ENCODE assay signal across 9 mouse cellular contexts in the genomic region with DNA sequence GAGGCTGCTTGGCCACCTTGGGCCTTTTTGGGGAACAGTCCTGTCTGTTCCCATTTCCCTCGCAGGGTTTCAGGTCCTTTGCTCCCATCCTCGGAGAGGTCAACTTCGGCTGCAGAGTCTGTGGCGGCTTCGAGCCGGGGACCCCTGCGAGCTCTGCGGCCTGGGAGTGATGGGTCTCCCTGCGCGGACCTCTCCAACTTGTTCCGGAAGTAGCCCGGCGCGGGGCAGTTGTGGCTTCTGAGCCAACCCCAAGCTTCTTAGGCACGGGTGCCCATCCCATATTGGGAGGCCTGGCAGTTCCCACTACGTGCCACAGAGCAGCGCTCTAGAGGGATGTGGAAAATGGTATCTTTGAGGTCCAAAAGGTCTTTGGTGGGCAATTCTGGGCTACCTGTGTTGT. TPM values are rescaled to one million over a fixed set of nuclear protein-coding genes. Genes with fewer than 3 reads are reported as not detected.
A peak's percentile ranks its signal among the peaks of the same experiment; 100 is the strongest.
DNase-seq lines count a peak whose midpoint lies in the region; ATAC-seq and TF ChIP-seq lines count a peak whose summit lies in the region.
"Not testable (repeated sequence)": the region's sequence is repeated elsewhere in the genome, so short reads cannot be mapped to it uniquely, and the experiment has no call there.
"Had no signal": no experiment of that assay in that cellular context is flagged by ENCODE, and none has a peak within 500 bp of the region (broad histone marks: within the 10 kb centered on the region; RNA-seq: fewer than 3 reads in every experiment).

No protein-coding gene starts in this region.

- H3K27me3 ChIP-seq in hindbrain, embryonic 10.5 days (ENCODE audit: insufficient read depth, poor library complexity, severe bottlenecking); kidney, embryonic 15.5 days; liver, embryonic 11.5 days (replicated peaks; ENCODE audit: control insufficient read depth, insufficient read depth, low read length); midbrain, embryonic 12.5 days; small intestine, adult 2 months (ENCODE audit: control insufficient read depth, insufficient read depth, low read length): not testable (repeated sequence)

- peak overlapping the region; percentile 68 for H3K4me2 ChIP-seq in kidney, embryonic 15.5 days
- H3K4me2 ChIP-seq in liver, embryonic 11.5 days = peak overlapping the region; percentile 62
- not testable (repeated sequence) for H3K4me2 ChIP-seq in midbrain, embryonic 12.5 days (replicated peaks)

- peak overlapping the region; percentile 56 for H3K4me3 ChIP-seq in gastrocnemius, adult 2 months
- peak overlapping the region; percentile 56 for H3K4me3 ChIP-seq in hindbrain, embryonic 10.5 days
- H3K4me3 ChIP-seq in kidney, embryonic 15.5 days (replicated peaks) = peak overlapping the region; percentile 57
- H3K4me3 ChIP-seq in liver, embryonic 11.5 days (ENCODE audit: low read depth, low read length) = peak overlapping the region; percentile 45
- H3K4me3 ChIP-seq in midbrain, embryonic 12.5 days = peak overlapping the region; percentile 21
- H3K4me3 ChIP-seq in small intestine, adult 2 months (ENCODE audit: low read depth, low read length) = peak overlapping the region; percentile 35

- H3K9ac ChIP-seq in kidney, embryonic 15.5 days = 0 out of 2 replicates have a peak overlapping the region, but pooled peaks have one; percentile 55
- H3K9ac ChIP-seq in liver, embryonic 11.5 days (ENCODE audit: low read depth, low read length); midbrain, embryonic 12.5 days (replicated peaks): not testable (repeated sequence)

- not testable (repeated sequence) for H3K4me1 ChIP-seq in hindbrain, embryonic 10.5 days (replicated peaks); kidney, embryonic 15.5 days; liver, embryonic 11.5 days (replicated peaks; ENCODE audit: control insufficient read depth, insufficient read depth, low read length); midbrain, embryonic 12.5 days; small intestine, adult 2 months (ENCODE audit: control insufficient read depth, insufficient read depth, insufficient read length, low read length)

- peak; percentile 2 for DNase-seq in embryo, embryonic 11 days
- not testable (repeated sequence) for DNase-seq in gastrocnemius, adult 2 months
- DNase-seq in hindbrain, embryonic 10.5 days (ENCODE audit: low spot score) = peak; percentile 7
- peak; percentile 29 for DNase-seq in liver, embryonic 11.5 days (ENCODE audit: low spot score)

- 20% methylated on average over 17 of the region's 17 CpGs for WGBS in hindbrain, embryonic 10.5 days
- 13% methylated on average over 17 of the region's 17 CpGs for WGBS in kidney, embryonic 15.5 days
- WGBS in liver, embryonic 11.5 days = 17% methylated on average over 15 of the region's 17 CpGs
- 22% methylated on average over 17 of the region's 17 CpGs for WGBS in midbrain, embryonic 12.5 days
- WGBS in small intestine, adult 2 months = 14% methylated on average over 17 of the region's 17 CpGs

- H3K9me3 ChIP-seq in hindbrain, embryonic 10.5 days = peaks cover 35% of the 10 kb centered on the region
- H3K9me3 ChIP-seq in kidney, embryonic 15.5 days (replicated peaks); liver, embryonic 11.5 days (ENCODE audit: control insufficient read depth, low read length): not testable (repeated sequence)
- peaks cover 18% of the 10 kb centered on the region for H3K9me3 ChIP-seq in midbrain, embryonic 12.5 days

- ATAC-seq in kidney, embryonic 15.5 days (replicated peaks; ENCODE audit: low FRiP score); liver, embryonic 11.5 days (replicated peaks; ENCODE audit: low FRiP score); midbrain, embryonic 12.5 days (ENCODE audit: low FRiP score, low read depth): not testable (repeated sequence)

- not testable (repeated sequence) for TF ChIP-seq POLR2A in small intestine, adult 2 months (IDR thresholded peaks at IDR 0.05; ENCODE audit: low read depth, low read length)

- not testable (repeated sequence) for TF ChIP-seq CTCF in gastrocnemius, adult 2 months (IDR thresholded peaks at IDR 0.05); small intestine, adult 2 months (IDR thresholded peaks at IDR 0.05; ENCODE audit: extremely low read depth, insufficient read length, insufficient replicate concordance, low read depth, low read length)

- H3K36me3 ChIP-seq in hindbrain, embryonic 10.5 days; kidney, embryonic 15.5 days; liver, embryonic 11.5 days (ENCODE audit: control insufficient read depth, insufficient read depth, low read length); midbrain, embryonic 12.5 days; small intestine, adult 2 months (ENCODE audit: control insufficient read depth, insufficient read depth, low read length): not testable (repeated sequence)

- intact Hi-C loops in gastrocnemius, adult 2 months (cut with DNase I) = not testable (repeated sequence)

- not testable (repeated sequence) for H3K27ac ChIP-seq in gastrocnemius, adult 2 months; hindbrain, embryonic 10.5 days; kidney, embryonic 15.5 days; liver, embryonic 11.5 days (ENCODE audit: low read depth, low read length); midbrain, embryonic 12.5 days (replicated peaks); small intestine, adult 2 months (ENCODE audit: insufficient read depth, low read depth, low read length)

RNA-seq across cellular contexts. Expression of a gene that starts 0.8 kb away (rescaled TPM):
- not detected for total RNA-seq in gastrocnemius, adult 2 months (2021)
- polyA plus RNA-seq in hindbrain, embryonic 10.5 days (2016; fragmentation: Nextera tagmentation; extraction: Ambion mirVana) = 2.7 and 3.9 TPM in 2 replicates
- 3.6 and 3.9 TPM in 2 replicates for polyA plus RNA-seq in kidney, embryonic 15.5 days (2015; fragmentation: Nextera tagmentation; extraction: Ambion mirVana)
- 1.5 and 1.8 TPM in 2 replicates for polyA plus RNA-seq in liver, embryonic 11.5 days (2014; fragmentation: Nextera tagmentation; extraction: Ambion mirVana)
- polyA plus RNA-seq in midbrain, embryonic 12.5 days (2016; fragmentation: Nextera tagmentation; extraction: Ambion mirVana) = 1.9 and 2.2 TPM in 2 replicates
- polyA plus RNA-seq in small intestine, adult 2 months (2012; rRNA removed) = 0.20 and 0.28 TPM in 2 replicates
- total RNA-seq: CH12.LX; monocyte, adult 5-6 weeks had no signal
